Mouse (Mus musculus) megakaryocyte, embryonic 14.5 days (primary cell): ENCODE measurements around the gene 1700029F12Rik.

Experiments used
- FLI1 ChIP-seq: IDR thresholded peaks from 2 replicates; pipeline ENCODE4 v1.6.1; 2012; ENCODE audit warnings: low read length, inconsistent platforms, mixed read lengths
- GATA1 ChIP-seq: IDR thresholded peaks from 3 replicates; pipeline ENCODE4 v1.6.1; 2012; ENCODE audit warnings: mixed read lengths, low read length, inconsistent platforms, borderline replicate concordance

GRCm38 (mm10) chr13:97057817-97058216 is 23.7 kb upstream of the 1700029F12Rik start:
- no peak for TF ChIP-seq GATA1
- TF ChIP-seq FLI1: no peak
